Mouse (Mus musculus) G1E (cell line): ENCODE data around the gene Zfp146.

ENCODE experiments used
- CTCF ChIP-seq: IDR thresholded peaks from 2 replicates; pipeline ENCODE4 v1.5.1; 2012; ENCODE audit warnings: low read depth, low read length, inconsistent platforms, mixed read lengths
- GATA1 ChIP-seq: IDR thresholded peaks from 2 replicates; pipeline ENCODE4 v1.6.1; 2012; ENCODE audit warnings: borderline replicate concordance, low read length, inconsistent platforms, mixed read lengths
- POLR2AphosphoS5 ChIP-seq: IDR thresholded peaks from 2 replicates; pipeline ENCODE4 v1.6.1; 2012; ENCODE audit warnings: low read depth, low read length, inconsistent platforms; ENCODE audit not compliant: insufficient replicate concordance

DNA sequence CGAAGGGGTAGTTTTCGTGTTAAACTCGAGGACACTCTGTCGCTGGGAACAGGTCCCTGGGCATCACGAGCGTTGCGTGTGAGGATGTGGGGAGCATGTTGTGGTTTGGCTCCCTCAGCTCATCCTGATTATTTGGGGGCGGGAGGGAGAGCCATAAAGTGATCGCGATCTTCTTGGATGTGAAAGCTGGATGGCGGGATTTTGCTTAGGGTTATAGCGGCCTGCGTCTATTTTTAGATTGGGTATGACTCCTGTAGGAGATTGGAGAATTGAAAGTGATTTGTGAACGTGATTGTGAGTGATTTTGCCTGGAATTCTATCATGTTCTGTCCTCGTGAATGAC lies 47.4 kb downstream of the Zfp146 start:
- TF ChIP-seq CTCF (no peak), GATA1 (no peak), POLR2AphosphoS5 (no peak)
